Mouse (Mus musculus) ZHBTc4 (cell line): ENCODE measurements around the gene Stra8.

Experiments
- DNase-seq: peaks from one replicate; pipeline ENCODE4 v3.0.0-alpha.2; 2011; ENCODE audit warnings: low read depth, low spot score

The Stra8 gene

DNA sequence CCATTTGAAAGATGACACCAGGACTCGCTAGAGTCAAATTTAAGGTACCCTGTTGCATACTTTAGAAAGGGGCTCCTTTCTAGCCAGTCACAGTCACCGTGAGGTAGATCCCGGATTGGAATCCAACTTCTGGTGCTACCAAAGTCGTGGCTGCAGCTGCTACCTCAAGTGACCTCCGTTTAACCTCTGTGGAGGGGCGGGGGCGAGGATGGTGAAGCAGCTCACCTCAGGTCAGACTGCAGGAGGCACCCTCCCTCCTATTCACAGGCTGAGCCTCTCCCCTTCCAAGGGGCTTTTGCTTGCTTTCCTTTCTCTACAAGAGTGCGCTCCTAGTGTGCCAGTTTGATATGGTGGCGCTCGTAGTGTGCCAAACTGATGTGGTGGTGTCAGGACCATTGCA lies at the start of gene Stra8:
Gene Stra8, plus strand, starts transcription at position 208 of the 400 bp plus-strand sequence.
- peak; percentile 68 for DNase-seq

GRCm38 (mm10) chr6:34870724-34871123 lies 49.2 kb upstream of the Stra8 start:
- no peak for DNase-seq

- no peak for DNase-seq
Measured at GRCm38 (mm10) chr6:34871929-34872328, 48.0 kb upstream of the Stra8 start.

DNA sequence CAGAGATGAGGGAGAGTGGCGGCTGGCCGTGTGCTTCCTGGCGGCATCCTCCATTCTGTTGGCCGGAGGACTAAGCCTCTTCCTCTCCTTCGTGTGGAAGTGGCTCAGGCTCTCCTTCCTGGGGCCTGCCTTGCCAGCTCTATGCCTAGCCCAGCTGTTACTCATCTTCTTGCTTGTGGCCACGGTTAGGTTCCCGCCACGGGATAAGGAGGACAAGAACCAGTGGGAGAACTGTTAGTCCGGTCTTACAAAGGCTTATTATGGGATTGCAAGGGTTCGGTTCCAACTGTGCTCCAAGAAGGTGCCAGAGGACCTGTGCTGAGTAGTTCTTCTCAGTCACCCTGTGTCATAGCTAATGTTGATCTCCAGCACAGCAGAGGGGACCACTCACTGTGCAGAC lies 47.1 kb upstream of the Stra8 start:
- DNase-seq = no peak

DNA sequence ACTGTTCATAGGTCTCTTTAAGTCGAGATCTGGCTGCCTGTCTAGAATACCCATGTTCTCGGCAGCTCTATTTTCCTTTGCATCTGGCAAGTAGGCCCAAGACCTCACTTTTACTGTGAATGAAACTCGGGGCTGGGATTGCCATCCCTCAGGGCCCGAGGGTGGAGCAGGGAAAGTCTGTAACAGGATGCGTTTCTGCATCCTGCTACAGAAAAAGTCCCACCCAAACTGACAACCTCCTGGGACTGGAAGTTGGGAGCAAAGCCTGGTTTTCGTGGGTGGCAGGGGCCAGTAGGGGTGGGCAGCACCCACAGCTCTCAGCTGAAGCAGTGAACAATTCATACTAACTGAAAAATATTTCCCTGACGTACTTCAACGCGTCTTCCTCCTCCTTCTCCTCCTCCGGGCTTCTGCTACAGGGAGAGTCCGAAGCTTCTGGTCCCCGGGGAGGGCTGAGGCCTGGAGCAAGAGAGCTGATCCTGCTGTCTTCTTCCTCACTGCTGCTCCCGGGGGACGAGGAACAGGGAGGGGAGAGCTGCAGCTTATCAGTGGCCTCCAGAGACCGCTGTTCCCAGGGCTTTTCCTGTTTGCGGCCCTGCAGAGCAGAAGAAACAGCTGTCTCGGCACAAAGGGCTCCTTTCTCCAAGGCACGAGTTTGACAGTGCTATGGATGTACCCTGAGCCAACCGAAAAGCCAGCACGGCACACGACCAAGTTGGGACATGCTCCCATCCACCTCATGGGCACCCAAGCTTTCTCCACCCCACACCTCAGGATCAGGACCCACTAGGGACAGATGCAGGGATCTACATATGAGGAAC lies 45.7 kb upstream of the Stra8 start:
- no peak for DNase-seq

DNA sequence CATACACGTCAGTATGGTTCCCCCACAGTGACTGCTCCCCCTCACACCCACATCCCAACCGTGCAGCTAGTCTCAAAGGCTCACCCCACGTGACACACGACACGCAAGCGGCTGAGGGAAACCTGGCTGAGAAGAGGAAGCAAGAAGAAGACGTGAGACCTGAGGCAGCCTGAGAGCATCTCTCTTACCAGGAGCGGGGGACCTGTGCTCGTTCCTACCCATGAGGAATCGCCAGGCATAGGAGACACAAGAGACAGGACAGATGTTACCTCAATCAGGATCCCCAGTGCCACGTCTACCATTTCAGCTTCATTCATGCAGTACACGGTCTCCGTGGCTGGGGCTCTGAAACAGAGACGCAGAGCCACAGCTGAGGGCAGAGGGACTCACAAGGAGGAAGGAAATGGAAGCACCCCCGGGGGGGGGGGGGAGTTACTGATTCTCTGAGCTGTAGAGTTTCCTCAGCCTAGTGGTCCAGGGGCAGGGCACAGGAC lies 44.6 kb upstream of the Stra8 start:
- DNase-seq = no peak

DNA sequence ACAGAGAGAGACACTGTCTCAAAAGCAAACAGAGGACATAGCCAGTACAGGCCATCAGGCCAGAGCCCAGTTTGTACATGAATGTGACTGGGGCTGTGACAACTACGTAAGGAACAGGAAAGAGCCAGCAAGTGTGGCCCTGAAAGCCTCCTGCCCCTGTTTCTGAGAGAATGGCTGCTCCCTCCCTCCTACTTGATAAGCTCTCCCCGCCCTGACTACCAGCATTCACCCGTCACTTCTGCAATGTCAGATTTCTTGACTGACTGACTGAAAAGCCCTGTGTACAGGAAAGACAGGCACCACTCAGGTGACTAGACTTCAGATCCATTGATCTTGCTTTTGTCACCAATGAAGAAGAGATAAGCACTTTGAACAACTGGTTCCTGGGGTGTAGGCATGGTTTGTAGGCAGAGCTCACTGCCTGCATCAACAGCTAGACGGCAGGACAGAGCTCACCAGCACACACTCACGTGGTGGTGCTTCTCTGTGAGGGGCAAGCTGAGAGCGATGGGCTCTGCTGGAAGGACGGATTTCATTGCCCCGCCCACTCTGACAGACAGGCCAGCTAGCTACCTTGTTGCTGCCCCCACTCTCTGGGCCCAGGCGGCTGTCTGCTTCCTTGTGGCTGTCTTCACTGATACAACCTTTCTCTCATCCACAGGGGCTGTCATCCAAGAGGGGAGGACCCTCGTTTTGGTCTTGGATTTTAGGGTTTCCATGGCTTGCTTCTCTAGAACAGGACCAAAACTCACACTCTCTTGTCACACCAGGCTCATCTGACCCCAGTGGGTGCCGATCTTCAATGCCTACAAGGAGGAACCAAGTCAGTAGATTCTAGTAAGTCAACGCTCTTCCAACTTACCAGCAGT lies 43.8 kb upstream of the Stra8 start:
- DNase-seq = no peak

DNA sequence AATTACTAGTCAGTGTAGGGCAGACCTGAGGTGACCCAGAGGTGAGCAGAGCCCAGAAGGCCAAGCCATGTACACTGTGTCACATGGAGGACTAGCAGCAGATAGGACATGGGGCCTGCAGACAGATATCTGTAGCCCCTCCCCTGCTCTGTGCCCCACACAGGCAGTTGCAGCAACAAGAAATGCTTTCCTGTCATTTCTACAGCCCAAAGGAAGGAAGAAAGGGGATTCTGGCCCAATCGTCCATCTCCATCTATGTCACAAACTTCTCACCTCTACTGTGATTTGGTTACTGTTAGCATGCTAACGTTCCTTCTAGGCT lies 43.2 kb upstream of the Stra8 start:
- DNase-seq = no peak

DNA sequence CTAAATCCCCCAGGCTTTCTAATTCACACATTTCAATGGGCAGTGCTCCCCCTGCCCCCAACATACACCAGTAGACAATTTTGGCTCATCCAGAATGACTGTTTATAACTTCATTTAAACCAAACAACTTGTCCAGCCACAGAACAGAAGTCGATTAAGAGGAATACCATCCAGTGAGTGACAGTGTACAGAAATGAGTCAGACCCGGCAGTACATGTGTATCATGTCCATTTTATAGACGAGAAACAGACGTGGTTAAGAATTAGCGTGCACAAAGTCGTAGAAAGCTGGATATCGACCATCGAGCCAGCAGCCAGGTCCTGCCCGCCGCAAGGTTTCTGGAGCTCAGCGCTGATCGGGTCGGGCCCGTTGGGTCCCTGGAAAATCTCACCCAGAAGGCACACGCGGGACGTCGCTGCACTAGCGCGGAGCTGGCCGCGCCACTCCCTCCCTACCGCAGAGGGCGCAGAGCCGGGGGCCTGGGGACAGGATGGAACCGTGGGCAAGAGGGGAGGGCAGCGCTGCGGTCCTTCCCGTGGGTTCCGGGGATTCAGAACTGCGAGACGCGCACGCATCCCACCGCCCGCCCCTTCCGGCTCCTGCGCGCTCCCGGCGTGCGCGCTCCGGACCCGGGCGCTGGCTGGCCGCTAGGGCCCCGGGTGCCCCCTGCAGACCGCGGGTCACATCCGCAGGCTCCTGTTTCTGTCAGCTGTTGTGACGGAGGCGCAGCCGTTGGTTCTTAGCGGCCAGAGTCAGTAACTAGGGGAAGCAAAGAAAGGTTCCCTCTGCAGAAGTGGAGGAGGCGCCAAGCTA lies 42.2 kb upstream of the Stra8 start, which contains the start of gene Cyren:
Gene Cyren, minus strand, starts transcription at position 552 of the 813 bp plus-strand sequence.
- DNase-seq = peak; percentile 95

GRCm38 (mm10) chr6:34879101-34879740 lies 40.7 kb upstream of the Stra8 start:
- DNase-seq = no peak

GRCm38 (mm10) chr6:34879911-34880475 lies 40.0 kb upstream of the Stra8 start:
- peak; percentile 68 for DNase-seq

DNA sequence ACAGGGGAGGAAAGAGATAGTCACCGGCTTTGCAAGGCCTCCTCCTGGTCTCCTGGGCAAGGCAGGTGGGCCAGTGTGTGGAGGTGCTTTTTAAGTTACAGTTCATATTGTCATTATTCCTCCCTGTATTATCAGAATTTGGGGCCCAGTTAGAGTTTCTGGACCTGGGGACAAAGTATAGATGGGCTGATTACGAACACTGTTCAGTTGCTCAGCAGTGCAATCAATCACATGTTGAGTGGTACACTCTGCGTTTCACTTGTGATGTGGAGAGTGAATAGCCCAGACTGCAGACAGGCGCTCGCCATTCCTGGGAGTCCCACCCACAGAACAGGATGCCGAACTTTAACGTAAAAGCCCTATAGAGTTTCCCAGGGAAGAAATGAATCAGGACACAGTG lies 35.2 kb upstream of the Stra8 start:
- DNase-seq = no peak

DNA sequence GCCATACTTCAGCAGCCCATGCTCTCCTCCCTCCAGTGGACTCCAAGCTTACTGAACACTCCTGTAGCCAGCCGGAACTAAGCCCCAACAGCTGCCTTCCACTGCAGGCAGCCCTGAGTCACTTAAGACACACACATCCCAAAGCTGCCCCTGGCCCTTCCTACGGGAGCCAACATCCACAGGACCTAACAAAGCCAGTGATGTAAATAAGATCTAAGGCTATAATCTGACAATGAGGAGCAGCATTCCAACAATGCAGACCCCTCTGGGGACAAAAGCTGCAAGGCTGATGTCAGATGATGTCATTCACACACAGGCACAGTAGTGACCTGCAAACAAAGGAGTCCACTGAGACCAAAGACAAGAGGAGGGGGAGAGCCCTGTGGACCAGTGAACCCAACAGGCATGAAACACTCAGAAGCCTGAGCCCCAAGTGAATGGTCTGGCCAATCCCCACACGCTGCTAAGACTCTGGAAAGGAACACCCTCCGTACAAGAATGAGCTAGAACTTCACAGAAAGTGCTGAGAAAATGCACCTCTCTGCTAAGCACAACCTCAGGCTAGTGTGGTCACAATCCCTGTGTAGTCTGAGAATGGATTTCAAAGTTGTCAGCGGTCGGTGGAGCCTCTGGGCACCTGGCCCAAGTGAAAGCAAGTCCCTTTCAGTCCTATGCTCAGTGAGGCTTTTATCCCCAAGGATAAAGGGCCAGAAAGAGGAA lies 32.7 kb upstream of the Stra8 start:
- DNase-seq = no peak

- DNase-seq = no peak
Measured at GRCm38 (mm10) chr6:34889185-34889584, 30.8 kb upstream of the Stra8 start.

- no peak for DNase-seq
Measured at GRCm38 (mm10) chr6:34895569-34895968, 24.4 kb upstream of the Stra8 start.

GRCm38 (mm10) chr6:34896168-34896780 lies 23.7 kb upstream of the Stra8 start:
- no peak for DNase-seq

DNA sequence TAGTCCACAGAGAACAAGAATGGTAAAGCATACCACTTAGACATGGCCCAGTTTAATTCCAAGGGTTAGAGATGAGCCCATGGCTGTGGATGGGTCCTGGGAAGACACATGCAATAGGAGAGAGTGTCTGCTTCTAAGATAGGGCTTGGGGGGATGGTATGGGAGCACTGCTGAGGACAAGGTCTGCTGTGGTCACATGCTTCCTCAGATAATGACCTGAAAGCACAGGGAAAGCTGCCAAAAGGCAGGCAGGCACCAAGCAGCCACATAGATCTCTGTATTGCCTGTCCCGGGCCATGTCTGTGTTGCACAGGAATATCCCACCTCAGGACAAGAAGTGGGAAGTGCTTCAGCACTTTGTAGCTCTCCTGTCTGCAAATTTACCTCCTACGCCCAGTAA lies 20.8 kb upstream of the Stra8 start:
- no peak for DNase-seq

DNA sequence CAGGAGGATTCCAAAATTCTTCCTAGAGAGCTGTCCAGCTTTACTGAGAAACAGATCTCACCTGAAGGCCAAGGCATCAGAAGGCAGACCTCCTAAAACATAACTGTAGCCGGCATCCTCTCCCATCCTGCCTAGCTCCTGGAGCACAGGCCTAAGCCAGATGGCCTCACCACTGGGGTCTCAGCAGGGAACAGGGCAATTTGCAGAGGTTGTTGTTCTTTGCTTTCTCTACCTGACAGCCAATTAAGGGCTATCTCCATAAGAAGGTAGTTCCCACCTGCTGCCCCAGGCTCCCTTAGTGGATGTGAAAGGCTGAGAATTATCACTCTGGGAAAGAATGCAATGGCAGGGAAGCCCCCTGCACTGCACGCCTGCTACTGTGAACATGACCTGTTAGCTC lies 19.0 kb upstream of the Stra8 start:
- no peak for DNase-seq

GRCm38 (mm10) chr6:34901911-34902444 lies 18.0 kb upstream of the Stra8 start:
- no peak for DNase-seq

GRCm38 (mm10) chr6:34902578-34902977 lies 17.4 kb upstream of the Stra8 start:
- DNase-seq = no peak
